Mouse (Mus musculus) urinary bladder, postnatal 25 days (tissue): Measurements from ENCODE around the gene Apc2.
"Not testable (repeated sequence)": the region's sequence is repeated elsewhere in the genome, so short reads cannot be mapped to it uniquely, and the experiment has no call there.

Experiments used
- DNase-seq: peaks from one replicate; pipeline ENCODE4 v3.0.0; 2022; ENCODE audit warnings: low spot score

Gene Apc2

DNA sequence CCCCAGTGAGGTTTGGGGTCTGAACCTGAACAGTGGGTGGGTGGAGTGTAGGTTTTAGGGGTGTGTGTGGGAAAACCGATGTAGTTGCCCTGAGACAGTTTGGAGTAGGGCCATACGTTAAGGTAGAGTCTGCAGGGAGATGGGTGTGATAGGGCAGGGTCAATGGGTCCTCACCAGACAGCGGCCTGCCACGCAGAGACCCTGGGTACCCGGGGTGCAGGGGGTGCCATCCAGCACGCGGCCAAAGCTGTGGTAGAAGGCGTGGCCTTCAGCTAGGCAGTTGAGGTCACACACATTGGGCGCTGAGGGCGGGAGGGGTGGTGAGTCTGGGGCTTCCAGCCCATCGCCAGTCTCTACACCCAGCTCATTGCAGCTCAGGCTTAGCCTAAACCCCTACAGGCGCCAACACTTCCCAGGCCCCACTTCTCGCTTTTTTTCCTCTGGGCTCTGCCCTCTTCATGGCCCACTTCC is 47.7 kb downstream of the Apc2 start:
- no peak for DNase-seq

DNA sequence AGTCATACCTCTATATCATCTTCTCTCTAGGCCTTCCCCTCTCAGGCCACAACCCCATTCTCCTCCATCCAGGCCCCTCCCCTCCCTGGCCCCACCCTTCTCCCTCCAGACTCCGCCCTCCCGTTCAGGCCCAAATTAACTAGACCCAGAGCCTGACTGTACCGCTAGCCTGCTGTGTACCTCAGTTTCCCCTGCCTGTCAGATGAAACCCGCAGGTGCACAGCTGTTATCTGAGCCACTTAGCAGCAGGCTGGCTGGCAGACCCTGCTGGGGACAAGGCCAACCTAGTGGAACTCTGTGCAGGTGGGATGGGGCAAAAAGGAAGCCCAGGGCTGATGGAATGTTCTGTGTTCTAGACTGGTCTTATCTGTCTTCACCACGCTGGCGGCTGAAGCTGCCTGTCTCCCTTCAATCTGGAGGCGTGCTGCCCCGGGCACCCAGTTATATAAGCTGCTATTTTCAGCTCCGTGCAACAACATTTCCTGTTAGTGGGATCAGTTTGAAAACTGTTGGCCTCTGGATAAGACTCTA is 48.4 kb downstream of the Apc2 start:
- no peak for DNase-seq

DNA sequence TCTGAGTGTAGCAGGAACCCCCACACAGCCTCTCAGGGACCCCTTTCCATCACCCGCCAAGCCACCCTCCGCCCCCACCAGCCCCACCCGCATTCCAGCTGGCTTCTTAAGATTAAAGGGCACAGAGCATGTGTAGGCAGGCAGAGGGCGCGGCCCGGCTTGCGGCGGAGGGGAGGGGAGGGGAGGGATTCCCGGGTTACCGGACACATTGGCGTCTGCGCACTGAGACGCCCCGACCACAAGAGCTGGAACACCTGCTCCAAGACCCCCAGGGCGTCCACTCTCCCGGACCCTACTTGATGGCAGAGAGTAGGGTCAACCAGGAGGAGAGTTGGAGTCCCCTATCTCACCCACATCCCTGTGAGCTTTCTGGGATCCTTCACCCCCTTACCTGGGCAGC is 49.3 kb downstream of the Apc2 start:
- peak; percentile 65 for DNase-seq

DNA sequence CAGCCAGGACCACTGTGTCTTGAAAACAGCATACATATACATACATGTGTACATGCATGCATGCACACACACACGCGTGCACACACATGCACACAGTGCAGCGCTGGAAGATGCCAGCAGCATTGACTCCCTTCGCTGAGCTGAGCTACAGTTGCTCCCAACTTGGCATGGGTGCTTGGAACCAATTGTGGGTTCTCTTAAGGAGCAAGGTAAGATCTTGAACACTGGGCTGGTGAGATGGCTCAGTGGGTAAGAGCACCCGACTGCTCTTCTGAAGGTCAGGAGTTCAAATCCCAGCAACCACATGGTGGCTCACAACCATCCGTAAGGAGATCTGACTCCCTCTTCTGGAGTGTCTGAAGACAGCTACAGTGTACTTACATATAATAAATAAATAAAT is 50.2 kb downstream of the Apc2 start:
- DNase-seq = not testable (repeated sequence)

DNA sequence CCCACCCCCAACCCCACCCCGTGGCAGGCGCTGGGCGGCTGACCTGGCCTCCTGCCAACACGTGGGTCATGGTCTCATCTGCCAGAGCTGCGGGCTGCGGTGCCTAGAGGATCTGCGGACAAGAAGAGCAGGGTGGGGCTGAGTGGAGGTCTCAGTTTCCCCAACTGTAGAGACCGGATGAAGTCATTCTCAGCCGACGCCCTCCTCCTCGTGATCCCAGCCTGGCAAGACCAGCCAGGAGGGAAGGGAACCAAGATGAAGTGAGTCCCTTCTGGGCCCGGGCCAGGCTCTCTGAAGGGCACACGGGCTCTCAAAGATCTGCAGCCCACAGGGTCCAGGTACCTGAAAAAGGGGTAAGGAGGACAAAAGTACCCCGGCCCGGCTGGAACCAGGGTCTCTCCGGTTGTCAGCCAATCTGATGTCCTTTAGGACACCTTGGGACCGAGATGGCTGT is 51.8 kb downstream of the Apc2 start:
- DNase-seq = no peak

DNA sequence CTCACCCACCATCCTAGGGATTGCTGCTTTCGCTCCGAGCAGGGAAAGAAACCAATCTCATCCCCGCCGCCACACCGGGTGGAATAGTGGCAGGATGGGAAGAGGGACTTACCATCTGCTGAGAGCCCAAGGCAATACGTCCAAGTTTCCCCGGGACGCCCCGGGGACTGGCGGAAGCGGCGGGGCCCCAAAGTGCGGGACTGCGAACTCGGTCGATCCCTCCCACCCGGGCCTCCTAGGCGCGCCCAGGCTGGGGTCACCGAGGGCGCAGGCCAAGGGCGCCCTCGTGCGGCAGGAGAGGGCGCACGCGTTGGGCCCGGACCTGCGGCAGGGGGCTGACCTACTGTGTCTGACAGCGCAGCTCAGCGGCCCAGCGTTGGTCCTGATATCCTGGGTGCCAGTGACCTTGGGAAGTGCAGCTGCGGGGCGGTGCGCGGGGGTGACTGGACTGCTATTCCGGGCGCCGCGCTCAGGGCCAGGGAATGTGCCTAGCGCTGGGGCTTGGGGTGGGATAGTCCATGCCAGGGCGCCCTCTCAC is 52.5 kb downstream of the Apc2 start, which contains the start of gene Adamtsl5:
Adamtsl5 (minus strand) TSS at position 169 of the 538 bp plus-strand sequence.
- DNase-seq = peak; percentile 69

DNA sequence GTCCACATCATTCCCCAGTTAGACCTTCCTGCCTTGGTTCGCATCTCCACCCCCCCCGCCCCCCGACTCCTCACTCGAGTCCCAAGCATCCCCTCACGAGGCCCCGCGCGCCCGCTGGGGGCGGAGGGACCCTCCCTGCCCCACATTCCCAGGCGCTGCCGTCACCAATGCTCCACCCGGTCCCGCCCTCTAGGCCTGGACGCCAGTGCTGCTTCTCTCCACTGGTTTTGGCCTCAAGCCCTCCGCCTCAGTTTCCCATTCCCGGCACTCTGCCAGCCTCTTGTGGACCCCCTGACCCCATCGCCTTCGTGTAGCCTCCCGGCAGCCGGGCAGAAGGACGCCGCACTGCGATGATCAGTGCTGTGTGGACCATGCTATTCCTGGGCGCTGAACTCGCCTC is 53.2 kb downstream of the Apc2 start:
- DNase-seq = no peak

DNA sequence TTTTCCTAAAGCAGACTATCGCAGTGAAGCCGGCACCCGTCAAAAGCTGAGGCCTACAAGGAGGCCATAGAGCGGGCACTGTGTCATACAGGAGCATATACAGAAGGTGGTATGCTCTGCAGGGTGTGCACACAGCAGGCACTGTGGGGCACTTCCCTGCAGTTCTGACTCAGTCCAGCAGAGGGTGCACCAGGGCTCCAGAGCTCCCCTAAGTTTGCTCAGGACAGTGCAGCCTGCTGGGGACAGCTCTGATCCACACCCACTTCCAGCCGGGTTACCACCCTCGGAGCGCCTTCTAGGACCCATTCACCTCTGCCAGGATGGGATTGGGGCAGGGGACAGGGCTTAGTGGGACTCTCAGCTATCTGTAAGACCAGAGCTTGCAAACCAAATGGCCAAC is 54.5 kb downstream of the Apc2 start:
- peak; percentile 89 for DNase-seq

DNA sequence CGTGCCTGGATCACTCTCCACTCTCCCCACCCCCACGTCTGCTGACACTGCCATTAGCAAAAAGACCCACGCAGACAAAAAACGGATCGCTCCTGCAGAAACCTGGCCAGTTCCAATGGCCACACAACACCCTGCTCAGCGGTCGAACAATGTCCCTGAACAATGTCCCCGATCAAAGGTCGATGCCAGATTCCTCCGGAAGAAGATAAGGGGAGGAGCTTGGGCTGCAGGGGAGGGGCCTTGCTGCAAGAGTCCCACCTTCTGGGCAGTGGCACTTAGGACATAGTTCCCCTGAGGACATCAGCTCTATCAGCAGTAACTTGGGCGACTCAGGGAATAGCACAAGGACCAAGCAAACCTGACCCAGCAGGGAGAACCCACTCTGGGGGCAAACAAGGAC is 56.1 kb downstream of the Apc2 start:
- DNase-seq = no peak

DNA sequence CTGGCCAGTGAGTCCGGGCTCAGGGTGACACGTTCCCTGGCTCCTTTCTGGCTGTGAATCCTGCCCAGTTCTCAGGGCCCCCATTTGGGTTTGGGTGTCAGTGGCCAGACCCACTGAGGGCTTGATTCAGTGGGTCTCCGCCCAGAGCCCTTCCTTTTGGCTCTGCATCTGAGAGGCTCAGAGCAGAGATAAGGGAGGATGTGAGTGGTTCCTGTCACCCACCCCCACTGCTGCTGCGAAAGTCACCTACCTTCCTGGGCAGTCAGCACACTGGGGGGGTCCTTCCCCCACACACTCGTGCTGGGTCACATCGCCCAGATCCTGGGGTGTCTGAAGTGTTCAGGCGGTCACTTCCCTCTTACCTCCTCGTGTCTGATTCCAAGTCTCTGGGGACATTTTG is 57.0 kb downstream of the Apc2 start:
- no peak for DNase-seq

DNA sequence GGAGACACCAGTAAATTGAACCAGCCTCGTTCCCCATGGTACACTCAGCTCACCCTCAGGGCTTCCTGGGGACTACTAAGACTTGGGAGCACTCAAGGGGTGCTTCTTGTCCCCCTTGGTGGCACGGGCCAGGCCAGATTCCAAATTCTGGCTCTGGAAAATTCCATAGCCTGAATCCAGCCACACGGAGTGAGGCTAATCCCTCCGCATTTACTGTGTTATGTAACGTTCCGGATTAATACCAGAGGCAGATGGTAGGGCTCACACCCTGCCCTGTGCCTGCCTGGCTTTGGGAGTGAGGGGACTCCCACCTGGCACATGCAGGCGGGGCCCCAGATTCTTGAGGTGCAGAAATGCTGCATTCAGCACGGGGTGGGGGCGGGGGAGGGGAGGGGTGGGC is 59.7 kb downstream of the Apc2 start:
- no peak for DNase-seq

DNA sequence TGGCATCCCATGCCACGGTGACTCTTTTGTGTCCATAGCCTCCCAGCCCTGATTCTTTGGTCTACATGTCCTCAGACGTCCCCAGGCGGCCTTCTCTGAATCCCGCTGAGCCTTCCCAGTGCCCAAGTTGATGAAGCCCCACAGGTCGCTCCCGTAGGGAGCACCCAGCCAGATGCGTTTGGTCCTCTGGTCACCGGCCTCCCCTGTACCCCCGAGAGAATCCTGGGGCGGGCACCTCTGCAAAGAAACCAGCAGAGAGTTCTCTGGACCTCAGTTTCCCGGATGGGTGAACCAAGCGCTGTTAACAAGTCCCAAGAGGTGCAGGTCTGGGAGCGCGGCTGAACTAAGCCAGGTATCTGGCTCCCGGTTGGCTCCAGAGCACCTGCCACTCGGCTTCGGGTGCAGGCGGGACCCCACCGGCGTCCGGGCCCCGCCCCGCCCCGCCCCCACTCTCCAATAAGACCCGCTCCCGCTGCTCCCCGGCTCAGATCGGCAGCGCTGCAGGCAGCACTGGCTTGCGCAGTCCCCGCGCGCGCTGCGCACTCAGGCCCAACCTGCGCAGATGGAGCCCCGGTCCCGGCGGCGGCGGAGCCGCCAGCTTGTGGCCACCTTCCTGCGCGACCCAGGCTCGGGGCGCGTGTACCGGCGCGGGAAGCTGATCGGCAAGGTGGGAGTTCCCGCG is 60.4 kb downstream of the Apc2 start, which contains the start of gene Plk5:
Plk5 (plus strand) TSS at position 459 of the 682 bp plus-strand sequence.
- no peak for DNase-seq

DNA sequence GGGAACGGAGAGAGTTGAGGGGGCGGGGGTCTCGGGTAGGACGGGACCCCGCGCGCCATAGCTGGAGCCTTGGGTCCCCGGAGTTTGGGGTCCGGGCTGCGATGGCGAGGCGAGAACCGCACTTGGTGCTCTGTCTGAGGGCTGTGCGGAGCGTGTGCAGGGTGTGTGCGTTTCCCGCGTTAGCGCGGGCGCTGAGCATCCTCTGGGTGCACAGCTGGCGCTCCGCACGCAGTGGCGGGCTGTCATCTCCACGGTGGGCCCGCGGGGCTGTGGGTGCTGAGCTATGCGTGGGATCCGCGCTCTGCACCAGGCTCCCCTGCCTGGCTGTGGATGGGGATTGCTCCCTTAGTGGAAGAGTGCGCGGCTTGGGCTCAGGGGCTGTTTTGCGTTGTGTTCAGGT is 61.0 kb downstream of the Apc2 start:
- DNase-seq = no peak

DNA sequence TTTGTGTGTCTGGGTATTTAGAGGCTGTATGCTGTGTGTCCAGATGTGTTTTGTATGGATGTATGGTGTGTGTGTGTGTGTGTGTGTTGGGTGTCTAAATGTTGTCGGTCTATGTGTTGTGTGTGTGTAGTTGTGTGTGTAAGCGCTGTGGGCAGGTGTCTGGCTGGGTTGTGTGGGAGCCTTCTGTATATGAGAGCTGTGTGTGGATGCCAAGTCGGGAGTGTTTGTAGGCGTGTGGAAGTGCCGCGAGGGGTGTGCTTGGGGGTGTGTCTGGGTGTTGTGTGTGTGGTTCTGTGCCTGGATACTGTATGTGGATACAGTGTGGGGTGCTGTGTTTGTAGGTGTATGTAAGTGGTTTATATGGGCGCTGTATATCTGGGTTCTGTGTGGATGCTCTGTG is 61.6 kb downstream of the Apc2 start:
- no peak for DNase-seq

DNA sequence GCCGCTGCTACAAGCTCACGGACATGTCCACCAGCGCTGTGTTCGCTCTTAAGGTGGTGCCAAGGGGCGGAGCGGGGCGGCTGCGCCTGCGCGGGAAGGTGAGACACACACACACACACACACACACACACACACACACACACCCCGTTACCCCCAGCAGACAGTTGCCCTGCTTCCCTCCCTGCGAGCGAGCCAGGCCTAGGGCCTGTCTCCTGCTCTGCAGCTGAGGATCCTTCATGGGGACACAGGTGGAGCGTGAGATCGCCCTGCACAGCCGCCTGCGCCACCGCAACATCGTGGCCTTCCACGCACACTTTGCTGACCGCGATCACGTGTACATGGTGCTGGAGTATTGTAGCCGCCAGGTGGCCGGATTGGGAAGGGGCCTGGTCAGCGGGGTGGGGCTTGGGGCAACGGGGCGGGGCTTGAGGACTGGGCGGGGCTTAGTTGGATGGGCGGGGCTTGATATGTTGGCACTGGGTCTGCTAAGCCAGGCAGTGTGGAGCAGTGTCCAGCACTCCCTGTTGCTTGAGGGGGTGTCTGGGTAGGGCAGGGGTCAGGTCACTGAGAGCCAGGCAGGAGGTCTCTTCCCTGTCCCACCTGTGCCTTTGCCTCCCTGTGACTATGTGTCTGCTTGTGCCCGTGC is 62.3 kb downstream of the Apc2 start:
- peak; percentile 51 for DNase-seq

DNA sequence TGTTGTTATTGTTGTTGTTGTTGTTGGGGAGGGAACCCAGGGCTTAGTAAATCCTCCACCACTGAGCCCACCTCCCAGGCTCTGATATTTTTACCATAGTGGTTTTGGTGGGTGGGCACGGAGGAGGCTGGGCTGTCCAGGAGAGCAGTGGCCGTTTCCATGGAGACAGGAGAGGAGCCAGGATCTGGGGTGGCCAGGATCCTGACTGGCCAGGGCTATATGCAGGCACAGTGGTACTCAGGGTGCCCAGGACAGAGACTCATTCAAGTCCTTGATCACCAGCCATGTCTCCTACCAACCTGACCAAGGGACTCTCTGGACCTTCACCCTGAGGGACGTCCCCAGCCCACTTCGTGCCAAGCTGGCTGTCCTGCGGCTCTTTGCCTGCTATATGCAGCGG is 68.0 kb downstream of the Apc2 start:
- no peak for DNase-seq

DNA sequence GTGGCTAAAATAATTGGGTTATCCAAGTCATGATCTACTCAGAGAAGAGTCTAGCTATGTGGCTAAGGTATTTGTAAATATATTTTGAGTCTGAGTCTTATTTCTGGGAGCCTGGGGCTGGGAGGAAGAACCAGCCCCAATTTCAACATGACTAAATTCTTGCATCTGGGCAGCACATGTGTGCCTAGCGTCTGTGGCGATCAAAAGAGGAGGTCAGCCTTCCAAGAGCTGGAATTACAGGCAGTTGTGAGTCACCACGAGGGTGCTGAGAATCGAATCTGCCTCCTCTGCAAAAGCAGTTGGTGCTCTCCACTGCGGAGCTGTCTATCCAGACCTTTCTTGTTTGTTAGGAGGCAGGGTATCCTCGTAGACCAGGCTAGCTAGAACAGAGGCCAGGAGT is 70.0 kb downstream of the Apc2 start:
- no peak for DNase-seq
